Mouse (Mus musculus): ENCODE data around the gene Pdia6. TPM values are rescaled to one million over a fixed set of nuclear protein-coding genes. Genes with fewer than 3 reads are reported as not detected.

Pdia6 gene
- total RNA-seq, 2 experiments from 2014 or later, result 119 to 148 TPM

GRCm38 (mm10) chr12:17261005-17261404 lies 5.3 kb upstream of the Pdia6 start:
- DNase-seq (ENCODE audit: low spot score in 2 of 2), result no peak

- DNase-seq (ENCODE audit: low spot score in 2 of 2), result no peak
These were observed 2.5 kb upstream of the Pdia6 start for GRCm38 (mm10) chr12:17263881-17264280.

DNA sequence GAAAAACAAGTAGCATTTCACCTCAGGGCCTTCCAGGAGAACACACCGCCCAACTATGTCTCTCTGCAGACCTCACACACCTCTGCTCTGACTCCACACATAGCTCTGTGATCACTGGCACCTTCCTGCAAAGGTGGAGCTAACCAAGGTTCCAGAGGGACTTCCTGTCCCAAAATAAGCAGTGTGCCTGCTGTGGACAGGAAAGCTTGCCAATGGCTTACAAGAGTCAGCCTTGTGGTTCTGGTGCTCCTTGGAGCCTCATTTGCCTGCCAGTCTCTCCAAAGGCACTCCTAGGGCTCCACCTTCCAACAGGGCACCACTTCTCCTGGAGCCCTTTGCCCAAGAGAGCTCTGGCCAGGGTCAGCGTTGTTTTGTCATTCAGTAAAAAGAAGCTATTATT lies 1.5 kb upstream of the Pdia6 start:
- DNase-seq (ENCODE audit: low spot score in 2 of 2), result no peak

- no peak for DNase-seq (ENCODE audit: low spot score in 2 of 2)
These were observed 287 bp downstream of the Pdia6 start for GRCm38 (mm10) chr12:17266673-17266990.

DNA sequence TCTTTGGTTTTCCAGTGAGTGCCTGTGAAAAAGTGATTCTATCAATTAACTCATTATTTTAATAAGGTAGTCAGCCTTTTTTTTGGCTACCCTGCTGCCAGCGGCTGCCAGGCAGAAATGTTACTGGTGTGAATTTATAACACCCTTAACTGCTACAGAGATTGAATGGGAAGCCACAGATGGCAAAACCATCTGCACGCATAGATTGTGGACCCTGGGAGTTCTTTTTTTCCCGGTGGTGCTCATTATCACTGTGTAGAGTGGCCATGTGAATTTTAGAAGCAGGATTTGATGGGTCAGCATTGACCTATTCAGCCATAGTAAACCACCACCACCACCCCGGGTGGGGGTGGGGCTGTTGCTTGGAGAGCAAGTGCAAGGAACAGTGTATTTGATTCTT lies 971 bp downstream of the Pdia6 start:
- DNase-seq (ENCODE audit: low spot score in 2 of 2), result peak; percentile 49 to 89

DNA sequence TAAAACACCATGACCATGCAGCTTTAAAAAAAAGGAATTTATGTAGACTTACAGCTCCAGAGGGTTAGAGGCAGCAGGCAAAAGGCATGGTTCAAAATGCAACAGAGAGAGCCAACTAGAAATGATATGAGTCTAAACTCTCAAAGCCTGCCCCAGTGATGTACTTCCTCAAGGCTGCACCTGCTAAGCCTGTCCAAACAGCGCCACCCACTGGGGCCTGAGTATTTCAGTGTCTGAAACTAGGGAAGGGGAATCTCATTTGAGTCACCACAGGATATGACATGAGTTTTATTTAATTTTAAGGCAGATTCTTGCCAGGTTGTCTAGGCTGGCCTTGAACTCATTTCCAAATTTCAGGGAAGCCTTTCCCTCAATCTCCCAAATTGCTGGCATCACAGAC lies 4.9 kb downstream of the Pdia6 start:
- no peak for DNase-seq (ENCODE audit: low spot score in 2 of 2)

DNA sequence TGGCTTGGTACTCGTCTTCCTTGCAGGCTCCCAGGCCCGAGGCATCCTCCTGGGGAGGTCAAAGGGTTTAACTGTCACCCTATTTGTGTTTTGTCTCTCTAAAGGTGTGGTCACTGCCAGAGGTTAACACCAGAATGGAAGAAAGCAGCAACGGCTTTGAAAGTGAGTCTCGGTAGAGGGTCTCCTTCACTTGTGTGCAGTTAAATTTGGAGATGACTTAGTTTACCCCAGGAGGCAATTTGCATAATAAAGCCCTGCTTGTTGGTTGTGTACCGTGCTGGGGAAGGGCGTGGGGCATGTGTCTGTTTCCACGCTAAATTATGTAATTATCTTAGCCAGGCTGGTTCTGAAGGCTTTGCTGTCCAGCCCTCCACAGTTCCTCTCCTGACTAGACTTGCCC lies 7.5 kb downstream of the Pdia6 start:
- no peak for DNase-seq (ENCODE audit: low spot score in 2 of 2)

DNA sequence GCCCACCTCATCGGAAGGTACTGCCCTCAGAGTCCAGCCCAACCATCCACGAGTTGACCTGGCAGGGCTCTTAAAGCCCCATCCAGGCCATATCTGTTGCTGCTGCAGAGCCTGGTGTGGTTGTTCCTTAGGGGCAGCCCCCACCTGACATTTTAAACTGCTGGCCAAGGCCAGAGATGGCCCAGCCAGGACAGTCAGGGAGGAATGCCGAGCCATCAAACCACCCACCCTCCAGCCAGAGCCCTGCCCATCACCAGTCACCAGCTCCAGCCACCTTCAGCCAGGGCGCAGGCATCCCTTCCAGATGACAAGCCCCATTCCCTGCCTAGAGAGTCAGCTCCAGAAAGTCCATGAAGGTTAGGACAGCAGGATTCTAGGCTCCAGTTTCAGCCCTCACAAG lies 22.2 kb downstream of the Pdia6 start:
- no peak for DNase-seq (ENCODE audit: low spot score in 2 of 2)

- DNase-seq (ENCODE audit: low spot score in 2 of 2), result no peak
These were observed 22.7 kb downstream of the Pdia6 start for GRCm38 (mm10) chr12:17289060-17289459.

DNA sequence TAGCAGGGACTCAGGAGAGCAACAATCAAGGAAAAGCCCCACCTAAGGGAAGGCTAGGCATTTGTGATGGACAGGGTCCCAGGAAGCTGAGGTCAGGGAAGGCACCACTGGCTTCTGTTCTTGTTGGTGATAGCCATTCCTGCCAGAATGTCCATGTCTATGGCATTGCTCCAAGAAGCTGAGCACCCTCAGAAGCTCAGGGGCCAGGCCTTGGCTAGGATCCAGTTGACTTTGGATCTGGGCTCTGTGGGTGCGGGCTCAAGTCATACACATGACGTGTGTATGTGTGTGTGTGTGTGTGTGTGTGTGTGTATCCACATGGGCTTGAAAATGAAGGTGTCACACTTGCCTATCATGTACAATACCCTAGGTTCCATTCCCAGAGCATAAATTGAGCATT lies 23.6 kb downstream of the Pdia6 start:
- no peak for DNase-seq (ENCODE audit: low spot score in 2 of 2)

- no peak for DNase-seq (ENCODE audit: low spot score in 2 of 2)
These were observed 24.2 kb downstream of the Pdia6 start for GRCm38 (mm10) chr12:17290569-17290968.

GRCm38 (mm10) chr12:17296899-17297298 lies 30.6 kb downstream of the Pdia6 start:
- DNase-seq (ENCODE audit: low spot score in 2 of 2), result no peak

DNA sequence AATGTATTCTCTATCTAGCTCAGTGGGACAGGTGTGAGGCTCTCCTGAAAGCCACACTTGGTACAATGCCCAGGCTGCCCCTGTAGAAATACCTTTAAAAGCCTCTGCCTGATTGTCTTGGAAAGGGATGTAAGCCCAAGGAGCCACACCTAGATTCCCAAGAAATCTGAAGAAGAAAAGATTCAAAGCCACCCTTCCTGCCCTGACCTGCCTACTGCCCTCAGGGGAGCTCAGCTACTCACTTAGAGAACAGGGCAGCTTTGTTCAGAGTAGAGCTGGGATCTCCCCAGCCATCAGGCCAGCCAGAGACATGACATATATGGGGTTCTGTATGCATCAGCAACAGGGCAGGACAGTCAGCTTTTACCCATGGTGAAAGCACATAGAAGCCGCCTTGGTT lies 33.6 kb downstream of the Pdia6 start:
- DNase-seq (ENCODE audit: low spot score in 2 of 2), result no peak

DNA sequence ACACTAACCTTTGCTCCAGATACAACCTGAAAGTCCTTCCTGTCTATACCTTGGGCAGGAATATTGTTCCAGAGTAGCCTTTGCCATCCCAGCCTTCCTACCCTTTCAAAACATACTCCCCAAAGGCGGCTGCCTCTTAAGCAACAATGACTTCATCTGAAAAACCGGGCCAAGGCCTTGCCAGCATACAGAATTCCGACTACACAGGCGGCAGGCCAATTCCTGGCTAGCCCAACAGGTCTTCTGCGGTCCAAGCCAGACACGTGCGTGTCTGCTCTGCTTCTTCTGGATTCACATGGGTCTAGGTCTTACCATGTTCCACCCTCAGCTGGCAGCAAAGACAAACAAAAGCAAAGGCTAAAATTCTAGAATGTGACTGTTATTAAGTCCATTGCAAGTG lies 39.1 kb downstream of the Pdia6 start:
- no peak for DNase-seq (ENCODE audit: low spot score in 2 of 2)

- DNase-seq (ENCODE audit: low spot score in 2 of 2), result no peak
These were observed 41.9 kb downstream of the Pdia6 start for GRCm38 (mm10) chr12:17308246-17308645.

- no peak for DNase-seq (ENCODE audit: low spot score in 2 of 2)
These were observed 44.8 kb downstream of the Pdia6 start for GRCm38 (mm10) chr12:17310852-17311839.

GRCm38 (mm10) chr12:17316096-17316495 lies 49.8 kb downstream of the Pdia6 start:
- no peak for DNase-seq (ENCODE audit: low spot score in 2 of 2)

DNA sequence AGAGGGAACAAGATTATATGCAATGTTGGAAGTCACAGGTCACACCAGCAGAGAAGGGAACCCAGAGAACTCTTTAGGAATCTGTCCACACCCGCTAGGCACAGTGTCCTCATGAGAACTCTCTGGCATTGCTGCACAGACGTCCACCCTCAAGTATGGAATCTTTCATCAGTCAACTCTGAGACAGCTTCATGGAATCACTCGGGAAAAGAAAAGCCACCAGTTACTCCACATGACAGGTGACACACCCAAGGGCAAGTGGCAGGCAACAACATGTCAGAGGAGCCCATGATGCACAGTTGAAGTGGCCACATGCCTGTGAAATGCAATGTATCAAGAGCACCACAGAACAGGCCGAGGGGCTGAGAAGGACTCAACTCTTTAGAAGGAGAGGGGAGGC lies 51.6 kb downstream of the Pdia6 start:
- no peak for DNase-seq (ENCODE audit: low spot score in 2 of 2)

GRCm38 (mm10) chr12:17318453-17318852 lies 52.1 kb downstream of the Pdia6 start:
- DNase-seq (ENCODE audit: low spot score in 2 of 2), result no peak

DNA sequence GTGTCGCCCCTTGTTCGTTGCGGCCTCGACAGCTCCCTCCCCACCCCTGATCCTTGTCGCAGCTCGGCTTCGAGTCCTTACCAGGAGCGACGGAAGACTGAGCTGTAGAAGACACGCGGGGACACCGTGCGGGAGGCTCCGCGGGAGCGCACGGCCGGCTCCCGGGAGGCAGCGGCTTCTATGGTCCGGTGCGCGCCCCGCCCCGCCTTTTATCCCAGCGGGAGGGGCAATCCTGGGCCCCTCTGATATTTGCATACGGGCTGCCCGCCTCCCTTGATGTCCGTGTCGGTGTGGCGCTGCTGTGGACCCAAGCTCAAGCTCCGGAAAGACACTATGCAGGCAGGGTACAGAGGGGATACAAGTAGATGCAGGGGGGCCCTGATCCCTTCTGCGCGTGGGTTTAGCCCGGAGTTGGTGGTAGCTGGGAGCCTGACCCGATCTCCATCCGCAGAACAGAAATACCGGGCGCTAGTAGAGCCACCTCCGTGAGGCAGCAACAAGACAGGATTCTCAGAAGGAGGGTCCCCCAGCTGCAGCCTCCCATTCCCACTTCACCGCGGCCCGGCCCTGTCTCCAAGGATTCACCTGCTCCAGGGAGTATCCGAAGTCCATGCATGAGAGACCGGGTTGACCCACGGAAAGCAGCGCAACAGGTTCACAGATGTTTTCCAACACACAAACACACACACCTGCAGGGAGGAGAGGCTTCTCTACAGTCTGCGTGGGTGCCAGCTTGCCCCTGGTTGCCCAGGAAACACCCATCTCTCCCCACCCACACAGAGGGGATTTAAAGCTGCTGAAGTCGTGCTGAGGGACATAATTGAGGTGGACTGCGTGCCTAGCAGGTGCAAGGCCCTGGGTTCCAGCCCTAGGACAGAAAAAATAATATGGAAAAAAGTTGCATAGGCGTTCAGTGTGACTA lies 58.5 kb downstream of the Pdia6 start:
- DNase-seq (ENCODE audit: low spot score in 2 of 2), result no peak

- DNase-seq (ENCODE audit: low spot score in 2 of 2), result no peak
These were observed 62.9 kb downstream of the Pdia6 start, which contains the start of gene Atp6v1c2 for GRCm38 (mm10) chr12:17329259-17329658. TSS of gene Atp6v1c2 (minus strand) at chr12:17329359.

DNA sequence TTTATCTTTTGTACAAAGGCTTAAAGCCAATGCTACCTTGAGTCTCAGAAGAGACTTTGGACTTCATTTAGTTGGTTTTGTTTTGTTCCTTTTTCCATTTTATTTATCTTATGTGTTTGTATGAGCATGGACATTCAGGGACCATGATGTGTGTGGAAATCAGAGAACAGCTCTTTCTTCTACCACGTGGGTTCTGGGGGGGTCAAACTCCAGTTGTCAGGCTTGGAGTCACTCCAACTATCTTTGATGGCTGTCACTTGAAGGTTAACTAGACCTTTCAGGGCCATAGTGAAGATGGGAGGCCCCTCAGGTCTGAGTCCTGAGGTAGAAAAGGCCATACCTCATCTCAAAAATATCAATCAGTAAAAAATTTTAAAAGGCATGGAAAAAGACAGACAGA lies 67.1 kb downstream of the Pdia6 start:
- no peak for DNase-seq (ENCODE audit: low spot score in 2 of 2)

Data from layer of hippocampus, postnatal 14 days (tissue).